Mouse (Mus musculus): ENCODE data around the gene Hoxd11.

Hoxd11 gene

DNA sequence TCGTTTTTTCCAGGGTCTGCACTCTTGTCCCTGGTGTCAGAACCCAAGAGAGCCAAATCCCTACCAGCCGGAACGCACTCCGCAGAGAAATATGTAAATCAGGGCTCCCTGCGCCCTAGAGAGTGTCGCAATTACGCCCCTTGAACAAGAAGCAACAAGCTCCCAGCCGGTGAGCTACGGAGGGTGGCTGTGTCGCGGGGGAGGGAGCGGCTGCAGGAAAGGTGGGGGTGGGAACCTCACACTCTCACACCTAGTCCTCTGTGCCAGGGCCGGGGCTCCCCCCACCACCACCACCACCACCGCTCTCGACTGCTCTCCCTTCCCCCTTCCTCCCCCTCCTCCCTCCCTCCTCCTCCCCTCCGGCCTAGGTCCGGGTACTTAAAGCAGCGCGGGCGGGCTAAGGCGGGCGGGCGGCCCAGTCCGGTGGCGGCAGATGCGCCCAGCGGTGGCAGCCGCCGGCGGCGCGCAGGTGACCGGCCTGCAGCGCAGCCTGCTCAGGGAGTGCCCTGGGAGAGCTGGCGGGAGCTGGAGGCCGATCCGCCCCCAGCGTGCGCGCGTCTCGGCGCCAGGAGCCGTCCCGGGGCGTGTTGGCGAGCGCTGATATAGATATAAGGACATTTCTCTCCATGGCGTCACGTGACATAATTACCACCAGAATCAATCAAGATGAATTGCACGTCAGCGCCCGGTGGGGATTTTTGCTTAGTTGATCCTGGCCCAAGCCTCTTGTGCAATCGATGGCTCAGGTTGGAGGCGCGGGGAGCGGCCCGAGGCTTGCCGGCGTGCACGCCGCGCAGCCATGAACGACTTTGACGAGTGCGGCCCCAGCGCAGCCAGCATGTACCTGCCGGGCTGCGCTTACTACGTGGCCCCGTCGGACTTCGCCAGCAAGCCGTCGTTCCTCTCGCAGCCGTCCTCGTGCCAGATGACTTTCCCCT lies 2.5 kb downstream of the Hoxd11 start:
- no peak for DNase-seq (ENCODE audit: low spot score)

DNA sequence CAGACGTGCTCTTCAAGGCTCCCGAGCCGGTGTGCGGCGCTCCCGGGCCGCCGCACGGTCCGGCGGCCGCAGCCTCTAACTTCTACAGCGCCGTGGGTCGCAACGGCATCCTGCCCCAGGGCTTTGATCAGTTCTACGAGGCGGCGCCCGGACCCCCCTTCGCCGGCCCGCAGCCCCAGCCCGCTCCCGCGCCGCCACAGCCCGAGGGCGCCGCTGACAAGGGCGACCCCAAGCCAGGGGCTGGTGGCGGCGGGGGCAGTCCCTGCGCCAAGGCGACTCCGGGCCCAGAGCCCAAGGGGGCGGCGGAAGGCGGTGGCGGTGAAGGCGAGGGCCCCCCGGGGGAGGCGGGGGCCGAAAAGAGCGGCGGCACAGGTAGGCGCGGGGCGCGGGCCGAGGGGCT lies 3.4 kb downstream of the Hoxd11 start:
- no peak for DNase-seq (ENCODE audit: low spot score)

DNA sequence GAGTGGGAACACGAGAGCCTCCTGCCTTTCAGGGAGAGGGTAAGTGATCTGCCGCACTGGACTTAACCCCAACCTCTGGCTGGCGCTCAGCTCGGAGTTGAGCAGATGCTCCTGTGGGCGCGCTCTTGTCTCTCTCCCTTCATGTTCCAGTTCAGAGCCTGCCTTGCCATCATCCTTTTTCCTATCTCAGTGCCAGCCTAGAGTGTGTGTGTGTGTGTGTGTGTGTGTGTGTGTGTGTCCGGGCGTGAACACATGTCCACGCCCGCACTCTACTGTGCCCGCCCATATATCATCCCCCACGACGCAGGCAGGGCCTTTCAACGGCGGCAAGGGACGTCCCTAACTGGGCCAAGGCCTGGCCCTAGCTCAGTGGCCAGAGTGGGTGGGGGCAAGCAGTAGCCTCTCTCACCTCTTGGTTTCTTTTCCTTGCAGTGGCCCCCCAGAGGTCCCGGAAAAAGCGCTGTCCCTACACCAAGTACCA lies 4.2 kb downstream of the Hoxd11 start:
- DNase-seq (ENCODE audit: low spot score): no peak

DNA sequence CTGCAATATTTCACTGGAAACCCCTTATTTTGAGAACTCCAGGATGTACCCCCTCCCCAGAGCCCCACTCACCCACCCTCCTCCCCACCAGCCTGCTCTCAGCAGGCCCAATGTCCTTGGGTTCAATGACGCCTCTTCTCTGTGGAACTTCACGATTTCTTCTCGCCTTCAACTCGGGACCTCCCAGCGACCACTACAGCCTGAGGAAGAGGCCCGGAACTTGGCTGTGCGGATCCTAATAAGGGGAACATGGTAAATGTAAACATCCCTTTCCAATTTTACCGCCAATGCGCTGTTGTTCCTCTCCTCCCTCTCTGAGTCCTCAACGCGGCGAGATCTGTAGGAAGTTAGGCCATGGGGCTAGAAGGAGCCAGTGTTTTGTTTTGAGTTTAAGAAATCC lies 4.7 kb downstream of the Hoxd11 start:
- no peak for DNase-seq (ENCODE audit: low spot score)

DNA sequence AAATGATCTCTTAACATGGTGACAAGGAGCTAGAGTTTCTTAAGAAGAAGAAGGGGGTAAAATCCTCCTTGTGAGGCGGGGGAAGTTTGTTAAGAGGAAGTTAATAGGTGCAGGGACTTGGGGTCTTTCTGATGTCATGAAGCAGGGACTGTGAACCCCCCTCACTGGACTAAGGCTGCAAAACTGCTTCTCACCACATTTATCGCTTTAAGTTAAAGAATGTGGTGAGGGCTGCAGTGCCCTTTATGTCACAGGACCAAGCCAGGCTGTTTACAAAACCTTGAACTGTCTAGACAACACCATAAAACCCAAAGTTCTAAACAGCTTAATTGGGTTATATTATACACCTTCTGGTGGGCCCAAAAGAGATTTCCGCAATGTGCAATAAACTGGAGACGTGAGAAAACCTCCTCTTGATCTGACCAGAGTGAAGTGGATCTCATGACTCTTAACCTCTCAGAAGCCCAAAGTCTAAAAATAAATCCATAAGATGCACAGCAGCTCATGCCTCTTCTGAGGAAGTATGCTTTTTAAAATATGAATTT lies 5.8 kb downstream of the Hoxd11 start:
- DNase-seq (ENCODE audit: low spot score): no peak

DNA sequence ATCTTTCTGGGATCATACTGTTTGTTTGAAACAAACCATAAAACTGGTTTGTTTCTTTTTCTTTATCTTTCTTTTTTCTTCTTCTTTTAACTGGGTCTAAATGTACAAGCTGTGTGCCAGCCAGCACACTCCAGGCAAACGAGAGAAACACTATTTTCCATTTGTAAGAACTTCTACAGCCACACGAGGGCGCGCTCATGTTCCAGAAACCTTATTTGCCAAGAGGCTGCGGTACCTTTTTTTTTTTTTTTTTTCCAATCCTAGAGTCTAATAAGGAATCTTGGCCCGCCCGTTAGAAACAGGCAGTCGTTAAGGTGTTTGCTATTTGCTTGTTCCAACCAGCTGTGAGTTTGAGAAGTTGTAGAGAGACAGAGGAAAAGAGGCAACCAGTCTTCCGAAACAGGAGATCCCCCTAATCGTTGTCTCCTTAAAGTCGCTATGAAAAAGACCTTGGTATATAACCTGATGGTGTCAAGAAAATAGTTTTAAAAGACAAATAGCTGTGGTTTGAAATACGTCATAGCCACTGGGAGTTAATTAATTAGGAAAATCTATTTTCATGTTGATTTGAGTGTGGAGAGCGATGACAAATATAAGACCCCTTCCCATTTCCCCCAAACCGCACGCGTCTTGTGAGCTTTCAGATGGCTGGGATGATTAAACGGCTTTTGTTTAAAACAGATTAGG lies 7.1 kb downstream of the Hoxd11 start:
- DNase-seq (ENCODE audit: low spot score): no peak

DNA sequence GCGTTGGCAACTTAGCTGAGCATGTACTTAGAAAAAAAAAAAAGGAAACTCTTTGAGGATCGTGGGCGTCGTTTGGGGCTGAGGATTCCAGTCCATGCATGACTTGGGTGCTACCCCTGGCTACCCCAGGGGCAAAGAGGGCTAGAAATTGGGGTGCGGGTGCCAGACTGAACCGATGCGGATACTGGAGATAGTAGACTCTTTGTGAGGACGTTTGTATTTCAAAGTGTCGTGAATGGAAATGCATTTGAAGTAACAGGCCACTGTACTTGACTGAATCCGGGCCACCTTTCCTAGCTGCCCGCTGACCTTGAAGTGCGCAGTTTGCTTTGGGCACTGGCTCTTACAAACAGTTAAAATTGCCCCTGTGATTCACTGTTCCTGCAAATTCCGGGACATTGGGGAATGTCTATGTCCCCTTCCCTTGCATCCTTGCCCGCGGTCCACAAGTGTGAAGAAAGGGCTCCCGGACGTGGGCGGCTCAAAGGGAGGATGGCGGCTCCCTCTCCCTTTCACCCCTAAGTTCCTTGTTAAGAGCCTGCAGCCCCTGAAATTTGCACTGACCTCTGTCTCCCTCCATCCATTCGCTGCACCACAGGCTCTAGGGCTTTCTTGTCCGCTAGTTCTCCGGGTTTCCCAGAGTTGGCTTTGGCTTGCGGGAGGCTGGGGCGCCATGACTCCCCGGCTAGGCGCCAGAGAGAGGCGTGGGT lies 7.8 kb downstream of the Hoxd11 start:
- no peak for DNase-seq (ENCODE audit: low spot score)

DNA sequence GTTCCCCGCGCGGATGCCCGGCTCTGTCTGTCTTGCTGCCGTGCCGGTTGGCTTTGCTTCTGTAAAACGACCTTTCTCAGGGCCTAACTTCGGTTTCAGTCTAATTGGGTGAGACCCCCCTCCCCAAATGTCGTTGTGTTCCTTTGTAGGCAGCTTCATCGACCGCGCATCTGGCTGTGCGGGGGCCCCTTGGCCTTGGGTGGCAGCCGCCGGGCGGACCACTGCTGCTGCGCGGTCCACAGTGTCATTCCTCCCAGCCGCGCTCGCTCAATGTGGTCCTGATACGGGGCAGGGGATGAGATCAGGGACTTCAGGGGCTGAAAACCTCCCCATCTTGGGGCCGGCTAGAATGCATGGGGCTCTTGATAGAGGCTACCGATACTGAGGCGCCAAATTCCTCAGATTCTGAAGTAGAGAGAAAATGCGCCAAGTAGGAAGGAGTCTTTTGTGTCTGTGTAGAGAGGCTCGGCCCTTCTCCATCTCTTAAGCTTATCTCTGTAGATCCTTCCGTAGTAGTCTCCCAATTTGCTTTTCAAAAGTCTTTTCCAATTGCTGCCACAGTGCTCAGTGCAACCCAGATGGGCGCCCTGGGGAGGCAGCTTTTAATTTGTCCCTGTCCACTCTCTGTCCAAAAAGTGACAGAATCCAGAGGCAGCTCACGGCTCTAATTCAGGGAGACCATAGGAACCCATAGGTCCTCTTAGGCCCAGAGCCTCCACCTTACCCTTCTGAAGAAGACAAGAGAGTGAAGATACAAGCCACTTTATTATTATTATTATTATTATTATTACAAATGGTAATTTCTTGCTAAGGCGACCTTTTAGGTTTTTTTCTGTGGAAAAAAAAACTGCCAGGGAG lies 8.6 kb downstream of the Hoxd11 start:
- DNase-seq (ENCODE audit: low spot score): no peak

DNA sequence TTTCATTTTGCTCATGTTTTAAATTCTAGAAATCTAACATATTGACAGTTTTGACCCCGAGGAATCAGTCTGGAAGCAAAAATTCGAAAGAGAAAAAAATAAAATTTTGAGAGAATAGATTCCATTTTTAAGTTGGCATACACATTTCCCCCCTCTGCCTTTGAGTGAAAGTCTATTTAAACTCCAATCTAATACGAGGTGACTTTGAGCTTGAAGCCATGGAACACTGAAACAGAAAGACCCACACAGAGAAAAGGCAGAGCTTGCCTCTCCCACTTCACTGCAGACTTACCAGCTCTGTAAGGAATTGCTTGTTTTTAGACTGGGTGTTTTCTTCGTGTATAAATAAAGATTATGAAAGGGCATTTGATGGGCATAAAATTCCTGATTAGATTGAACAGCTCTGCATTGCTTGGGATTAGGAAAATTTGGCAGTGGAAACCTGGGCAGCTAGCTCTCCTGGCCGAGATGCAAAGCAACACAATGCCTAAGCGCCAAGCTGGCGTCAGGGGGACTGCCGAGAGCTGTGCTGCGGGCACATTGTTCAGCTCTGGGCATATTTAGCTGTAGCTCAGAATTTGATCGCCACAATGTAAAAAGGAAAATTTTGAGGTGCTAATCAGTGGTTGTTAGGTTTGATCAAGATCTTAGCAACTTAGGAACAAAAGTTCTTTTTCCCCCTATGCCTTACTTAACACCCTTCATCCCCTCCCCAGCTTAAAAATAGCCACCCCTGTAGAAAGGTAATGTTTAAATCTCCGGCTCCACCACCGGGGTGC lies 9.6 kb downstream of the Hoxd11 start:
- DNase-seq (ENCODE audit: low spot score): no peak

DNA sequence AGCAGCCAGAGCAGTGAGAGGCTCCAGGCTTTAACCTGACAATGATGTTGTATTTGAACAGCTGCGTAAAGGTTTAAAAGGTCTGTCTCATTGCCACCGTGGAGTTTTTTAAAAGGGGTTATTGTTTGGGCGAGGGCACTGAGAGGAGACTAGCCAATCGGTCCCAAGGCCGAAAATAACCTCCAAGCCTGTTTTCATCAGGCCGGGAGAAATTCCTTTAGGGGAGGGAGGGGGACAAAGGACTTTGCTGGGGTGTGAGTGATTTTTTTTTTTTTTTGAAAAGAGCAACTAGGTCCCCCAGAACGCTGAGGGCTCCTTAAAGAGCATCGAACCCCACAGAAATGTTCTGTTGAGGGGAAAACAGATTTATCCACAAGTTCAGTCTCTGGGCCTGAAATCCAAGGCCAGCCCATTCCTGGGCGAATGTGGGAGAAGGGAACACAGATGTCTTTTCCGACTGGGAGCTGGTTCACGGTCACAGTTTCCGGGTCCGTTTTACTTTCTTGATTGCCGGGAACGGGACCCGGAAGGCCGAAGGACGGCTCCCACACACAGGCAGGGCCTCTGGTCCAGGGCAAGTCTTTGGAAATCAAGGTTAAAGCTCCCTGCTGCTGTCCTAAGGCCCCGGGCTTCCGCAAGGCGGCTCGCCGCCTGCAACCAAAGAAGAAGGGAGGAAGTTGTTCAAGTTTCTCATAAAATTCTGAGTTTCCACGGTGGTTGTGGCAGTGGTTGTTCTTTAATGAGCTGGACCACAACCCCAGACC lies 10.4 kb downstream of the Hoxd11 start:
- no peak for DNase-seq (ENCODE audit: low spot score)

DNA sequence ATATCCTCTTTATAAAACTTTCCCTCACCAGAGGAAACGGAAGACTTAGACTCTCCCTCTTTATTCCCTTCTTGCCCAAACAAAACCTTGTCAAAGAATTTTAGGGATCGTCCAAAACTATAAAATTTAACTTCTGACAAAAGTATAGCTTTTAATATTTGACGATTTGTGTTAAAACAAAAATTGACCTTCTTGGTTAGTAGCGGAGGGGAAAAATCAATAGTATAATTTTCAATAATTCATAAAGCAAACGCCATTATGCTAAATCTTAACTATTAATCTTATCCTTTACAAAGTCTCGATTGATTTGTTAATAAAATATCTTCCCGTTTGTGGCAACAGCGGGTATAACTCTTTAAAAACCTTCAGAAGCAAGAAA lies 11.0 kb downstream of the Hoxd11 start:
- DNase-seq (ENCODE audit: low spot score): no peak

DNA sequence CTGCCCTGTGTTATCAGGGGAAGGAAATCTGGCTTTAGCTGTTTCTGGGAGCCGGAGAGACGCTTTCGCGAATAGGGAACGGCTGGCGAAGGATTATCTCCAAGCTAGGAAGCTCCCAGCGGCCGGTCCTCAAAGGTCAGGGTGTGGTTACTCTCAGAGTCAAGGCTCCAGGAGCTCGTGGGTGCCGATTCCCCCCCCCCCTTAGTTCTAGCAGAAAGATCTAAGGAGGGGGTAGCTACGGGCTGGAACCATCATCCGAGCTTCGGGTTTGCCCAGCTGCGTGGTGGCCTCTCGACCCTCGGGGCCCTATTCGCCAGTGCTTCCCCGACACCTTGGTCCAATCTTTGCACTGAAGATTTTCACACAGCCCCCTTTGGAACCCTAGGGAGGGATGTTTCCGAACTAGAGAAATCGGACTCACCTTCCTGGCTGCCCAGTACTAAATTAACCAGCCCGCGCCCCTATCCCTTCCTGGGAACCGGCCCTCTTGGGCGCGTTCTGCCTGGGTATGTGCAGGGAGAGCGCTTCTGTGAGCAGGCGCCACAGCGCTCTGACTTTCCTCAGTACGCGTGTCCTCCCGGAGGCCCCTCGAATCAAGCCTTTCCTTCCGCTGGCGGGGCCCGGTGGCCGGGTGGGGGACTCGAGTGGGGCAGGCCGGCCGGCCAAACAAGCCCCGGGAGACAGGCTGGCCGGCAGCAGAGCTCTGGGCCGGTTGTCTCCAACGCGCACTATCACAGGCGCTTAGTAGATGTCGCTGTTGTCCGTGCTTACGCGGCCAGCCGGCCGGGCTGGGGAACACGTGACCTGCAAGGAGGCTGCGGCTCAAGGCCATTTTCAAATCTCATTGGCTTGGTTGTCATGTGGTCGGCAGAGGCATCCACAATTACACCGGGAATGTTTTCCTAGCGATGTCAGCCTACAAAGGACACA lies 11.9 kb downstream of the Hoxd11 start, which contains the start of gene Hoxd10:
Gene Hoxd10 (plus strand): TSS at position 903 of the 930 bp plus-strand sequence.
- DNase-seq (ENCODE audit: low spot score): no peak

DNA sequence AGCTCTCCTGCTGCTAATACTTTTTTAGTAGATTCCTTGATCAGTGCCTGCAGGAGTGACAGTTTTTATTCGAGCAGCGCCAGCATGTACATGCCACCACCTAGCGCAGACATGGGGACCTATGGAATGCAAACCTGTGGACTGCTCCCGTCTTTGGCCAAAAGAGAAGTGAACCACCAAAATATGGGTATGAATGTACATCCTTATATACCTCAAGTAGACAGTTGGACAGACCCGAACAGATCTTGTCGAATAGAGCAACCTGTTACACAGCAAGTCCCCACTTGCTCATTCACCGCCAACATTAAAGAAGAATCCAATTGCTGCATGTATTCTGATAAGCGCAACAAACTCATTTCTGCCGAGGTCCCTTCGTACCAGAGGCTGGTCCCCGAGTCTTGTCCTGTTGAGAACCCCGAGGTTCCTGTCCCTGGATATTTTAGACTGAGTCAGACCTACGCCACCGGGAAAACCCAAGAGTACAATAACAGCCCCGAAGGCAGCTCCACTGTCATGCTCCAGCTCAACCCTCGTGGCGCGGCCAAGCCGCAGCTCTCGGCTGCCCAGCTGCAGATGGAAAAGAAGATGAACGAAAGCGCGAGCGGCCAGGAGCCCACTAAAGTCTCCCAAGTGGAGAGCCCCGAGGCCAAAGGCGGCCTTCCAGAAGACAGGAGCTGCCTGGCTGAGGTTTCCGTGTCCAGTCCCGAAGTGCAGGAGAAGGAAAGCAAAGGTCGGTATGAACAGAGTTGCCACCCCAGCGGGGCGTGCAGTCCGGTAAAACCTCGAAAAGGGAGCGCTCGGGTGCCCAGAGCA lies 12.8 kb downstream of the Hoxd11 start:
- no peak for DNase-seq (ENCODE audit: low spot score)

DNA sequence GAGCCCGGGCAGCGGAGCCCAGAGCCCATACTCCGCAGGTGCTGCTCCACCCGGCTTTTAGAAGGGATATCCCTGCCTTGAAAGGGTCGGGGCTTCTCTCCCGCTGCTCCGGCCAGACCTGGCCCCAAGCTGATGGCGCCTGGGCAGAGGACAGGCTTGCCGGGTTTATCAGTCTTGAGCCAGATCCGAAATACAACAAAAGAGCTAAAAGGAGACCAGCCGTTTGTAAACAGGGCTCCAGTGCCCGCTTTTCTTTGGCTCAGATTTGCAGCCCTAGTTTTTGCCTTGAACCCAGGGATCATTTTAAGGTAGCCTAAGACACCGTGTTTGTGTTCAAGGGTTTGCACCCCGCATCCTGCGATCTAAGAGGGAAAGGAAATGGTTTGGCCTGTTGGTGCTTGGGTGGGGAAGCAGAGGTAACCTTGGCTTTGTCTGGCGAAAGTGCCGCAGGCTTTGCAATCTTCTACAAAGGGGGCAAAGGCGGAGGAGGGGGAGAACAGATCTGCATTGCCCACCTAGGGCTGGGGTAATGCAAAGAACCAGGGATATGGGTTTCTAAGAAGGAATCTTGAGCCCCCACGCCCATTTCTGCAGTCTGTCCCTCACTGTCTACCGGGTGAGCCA lies 13.6 kb downstream of the Hoxd11 start:
- no peak for DNase-seq (ENCODE audit: low spot score)

DNA sequence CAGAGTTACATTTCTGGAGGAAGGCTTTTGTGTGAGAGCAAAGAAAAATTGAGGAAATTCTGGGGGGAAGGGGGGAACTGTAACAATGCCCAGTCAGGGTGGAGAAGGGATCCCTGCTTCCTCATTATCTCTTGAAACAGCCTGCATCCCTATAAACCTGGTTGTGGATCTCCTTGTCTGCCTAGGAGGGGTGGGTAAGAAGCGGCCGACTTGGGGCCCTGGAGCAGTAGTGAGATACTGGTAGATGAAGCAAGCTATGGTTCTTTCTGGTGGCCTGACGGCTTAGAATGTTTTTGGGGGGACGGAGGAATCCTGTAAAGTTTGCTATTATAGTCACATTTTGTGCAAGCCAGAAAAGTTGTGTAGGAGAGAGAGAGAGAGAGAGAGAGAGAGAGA lies 14.1 kb downstream of the Hoxd11 start:
- DNase-seq (ENCODE audit: low spot score): no peak

DNA sequence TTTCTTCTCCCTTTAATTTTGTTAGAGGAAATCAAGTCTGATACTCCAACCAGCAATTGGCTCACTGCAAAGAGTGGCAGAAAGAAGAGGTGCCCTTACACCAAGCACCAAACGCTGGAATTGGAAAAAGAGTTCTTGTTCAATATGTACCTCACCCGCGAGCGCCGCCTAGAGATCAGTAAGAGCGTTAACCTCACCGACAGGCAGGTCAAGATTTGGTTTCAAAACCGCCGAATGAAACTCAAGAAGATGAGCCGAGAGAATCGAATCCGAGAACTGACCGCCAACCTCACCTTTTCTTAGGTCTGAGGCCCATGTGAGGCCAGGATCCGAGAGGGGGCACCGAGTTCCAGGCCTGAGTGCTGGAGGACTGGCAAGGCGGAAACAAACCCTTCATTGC lies 14.7 kb downstream of the Hoxd11 start:
- DNase-seq (ENCODE audit: low spot score): no peak

DNA sequence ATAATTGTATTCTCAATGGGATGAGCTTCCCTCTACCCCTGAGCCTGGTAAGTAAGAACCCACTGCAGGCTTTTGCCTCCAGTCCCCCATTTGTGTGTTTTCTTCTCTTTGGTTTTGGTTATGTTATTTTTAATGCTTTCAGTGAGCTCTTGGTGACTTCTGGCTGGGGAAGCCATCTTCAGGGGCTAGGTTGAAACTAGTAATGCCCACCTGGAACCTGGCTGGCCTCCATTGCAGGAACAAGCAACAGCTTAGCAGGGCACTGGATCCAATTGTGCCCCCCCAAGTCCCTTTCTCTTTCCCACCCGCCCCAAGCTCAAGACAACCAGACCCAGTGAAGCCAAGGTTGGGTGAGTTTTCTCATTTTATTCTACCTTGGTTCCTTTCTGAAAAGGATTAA lies 16.0 kb downstream of the Hoxd11 start:
- DNase-seq (ENCODE audit: low spot score): no peak

Measured in MN1 (cell line).